Comparison of ENCODE assay signal across 18 mouse cellular contexts in genomic region chr8:61466696-61467552, GRCm38 (mm10). TPM values are rescaled to one million over a fixed set of nuclear protein-coding genes. Genes with fewer than 3 reads are reported as not detected.
A peak's percentile ranks its signal among the peaks of the same experiment; 100 is the strongest.
DNase-seq lines count a peak whose midpoint lies in the region; ATAC-seq and TF ChIP-seq lines count a peak whose summit lies in the region.
"Had no signal": no experiment of that assay in that cellular context is flagged by ENCODE, and none has a peak within 500 bp of the region (broad histone marks: within the 10 kb centered on the region; RNA-seq: fewer than 3 reads in every experiment).

No protein-coding gene starts in this region.

- H3K9ac ChIP-seq in forebrain, postnatal 0 days: no peak overlapping the region
- H3K9ac ChIP-seq in forebrain, embryonic 11.5 days (ENCODE audit: low read length): no peak overlapping the region
- H3K9ac ChIP-seq in hindbrain, embryonic 16.5 days (ENCODE audit: low read depth, low read length): no peak overlapping the region
- no peak overlapping the region for H3K9ac ChIP-seq in midbrain, postnatal 0 days (replicated peaks; ENCODE audit: low read length, poor library complexity, severe bottlenecking)
- H3K9ac ChIP-seq: heart, embryonic 13.5 days; intestine, embryonic 15.5 days; limb, embryonic 15.5 days; liver, embryonic 15.5 days had no signal

- no peaks in the 10 kb centered on the region for H3K9me3 ChIP-seq in forebrain, postnatal 0 days (ENCODE audit: low read length)
- no peaks in the 10 kb centered on the region for H3K9me3 ChIP-seq in forebrain, embryonic 11.5 days (ENCODE audit: control insufficient read depth, low read length)
- no peaks in the 10 kb centered on the region for H3K9me3 ChIP-seq in hindbrain, embryonic 16.5 days (ENCODE audit: control insufficient read depth, low read length)
- no peaks in the 10 kb centered on the region for H3K9me3 ChIP-seq in midbrain, postnatal 0 days (ENCODE audit: low read length)
- H3K9me3 ChIP-seq: embryonic facial prominence, embryonic 10.5 days; heart, embryonic 13.5 days; intestine, embryonic 15.5 days; limb, embryonic 15.5 days; liver, embryonic 15.5 days had no signal

- WGBS in forebrain, postnatal 0 days: 68% methylated on average over 15 of the region's 15 CpGs
- WGBS in forebrain, embryonic 11.5 days: 85% methylated on average over 15 of the region's 15 CpGs
- WGBS in hindbrain, embryonic 16.5 days: 69% methylated on average over 15 of the region's 15 CpGs
- 56% methylated on average over 15 of the region's 15 CpGs for WGBS in midbrain, postnatal 0 days

- H3K36me3 ChIP-seq in forebrain, postnatal 0 days (ENCODE audit: insufficient read depth): no peaks in the 10 kb centered on the region
- H3K36me3 ChIP-seq in forebrain, embryonic 11.5 days (ENCODE audit: control insufficient read depth, insufficient read depth, low read length): no peaks in the 10 kb centered on the region
- H3K36me3 ChIP-seq in hindbrain, embryonic 16.5 days (ENCODE audit: control insufficient read depth, insufficient read depth, low read length): no peaks in the 10 kb centered on the region
- H3K36me3 ChIP-seq in midbrain, postnatal 0 days (ENCODE audit: insufficient read depth, low read length): no peaks in the 10 kb centered on the region
- H3K36me3 ChIP-seq: embryonic facial prominence, embryonic 10.5 days; heart, embryonic 13.5 days; intestine, embryonic 15.5 days; limb, embryonic 15.5 days; liver, embryonic 15.5 days had no signal

- DNase-seq in forebrain, postnatal 0 days: peak; percentile 35
- DNase-seq in forebrain, embryonic 11.5 days (ENCODE audit: low spot score): no peak
- DNase-seq in MN1 (ENCODE audit: low spot score): peak; percentile 40
- peak; percentile 48 for DNase-seq in midbrain, postnatal 0 days (ENCODE audit: low spot score)
- DNase-seq in kidney, adult 8-10 months: no peak
- no peak for DNase-seq in layer of hippocampus, postnatal 10 days (ENCODE audit: low spot score in 2 of 2)
- DNase-seq: adrenal gland, postnatal 36 days; cerebellum, adult 18-20 months; gastrocnemius, postnatal 10 days; heart, adult 18-20 months; retina, postnatal 1 day; thymus, adult 2 months had no signal

- peak; percentile 62; the same call in 1 of the 2 replicates for ATAC-seq in forebrain, postnatal 0 days
- ATAC-seq in forebrain, embryonic 11.5 days (replicated peaks; ENCODE audit: low FRiP score): no peak
- peak; percentile 63 for ATAC-seq in hindbrain, embryonic 16.5 days
- peak; percentile 69 for ATAC-seq in midbrain, postnatal 0 days (ENCODE audit: low FRiP score)
- ATAC-seq: intestine, embryonic 15.5 days had no signal

- no peaks in the 10 kb centered on the region for H3K4me1 ChIP-seq in forebrain, postnatal 0 days (ENCODE audit: insufficient read depth)
- H3K4me1 ChIP-seq in forebrain, embryonic 11.5 days (replicated peaks; ENCODE audit: control insufficient read depth, insufficient read depth, low read length): no peaks in the 10 kb centered on the region
- peaks cover 4% of the 10 kb centered on the region; the same call in 1 of the 2 replicates for H3K4me1 ChIP-seq in hindbrain, embryonic 16.5 days (ENCODE audit: control insufficient read depth, insufficient read depth, low read depth, low read length)
- H3K4me1 ChIP-seq in midbrain, postnatal 0 days (ENCODE audit: insufficient read depth, low read length): peaks cover 2% of the 10 kb centered on the region; the same call in 1 of the 2 replicates
- H3K4me1 ChIP-seq: heart, embryonic 13.5 days; intestine, embryonic 15.5 days; limb, embryonic 15.5 days; liver, embryonic 15.5 days had no signal

- H3K27me3 ChIP-seq in forebrain, postnatal 0 days (ENCODE audit: insufficient read depth, low read length): no peaks in the 10 kb centered on the region
- H3K27me3 ChIP-seq in forebrain, embryonic 11.5 days (ENCODE audit: control insufficient read depth, insufficient read depth, low read length): no peaks in the 10 kb centered on the region
- no peaks in the 10 kb centered on the region for H3K27me3 ChIP-seq in hindbrain, embryonic 16.5 days (replicated peaks; ENCODE audit: control insufficient read depth, insufficient read depth, low read length)
- H3K27me3 ChIP-seq in midbrain, postnatal 0 days (ENCODE audit: insufficient read depth, low read length): no peaks in the 10 kb centered on the region
- H3K27me3 ChIP-seq: heart, embryonic 13.5 days; intestine, embryonic 15.5 days; limb, embryonic 15.5 days; liver, embryonic 15.5 days had no signal

- TF ChIP-seq CTCF in forebrain, postnatal 0 days (IDR thresholded peaks at IDR 0.05; ENCODE audit: low read depth): no peak
- TF ChIP-seq CTCF in midbrain, postnatal 0 days (IDR thresholded peaks at IDR 0.05): no peak

- H3K27ac ChIP-seq in forebrain, postnatal 0 days (ENCODE audit: low read depth, low read length): no peak overlapping the region
- no peak overlapping the region for H3K27ac ChIP-seq in forebrain, embryonic 11.5 days (ENCODE audit: low read depth, low read length)
- no peak overlapping the region for H3K27ac ChIP-seq in hindbrain, embryonic 16.5 days (ENCODE audit: low read depth, low read length)
- no peak overlapping the region for H3K27ac ChIP-seq in midbrain, postnatal 0 days (ENCODE audit: low read depth, low read length)
- H3K27ac ChIP-seq: embryonic facial prominence, embryonic 10.5 days; heart, embryonic 13.5 days; intestine, embryonic 15.5 days; limb, embryonic 15.5 days; liver, embryonic 15.5 days had no signal

- H3K4me2 ChIP-seq in forebrain, postnatal 0 days (ENCODE audit: low read depth): no peak overlapping the region
- H3K4me2 ChIP-seq in forebrain, embryonic 11.5 days (ENCODE audit: low read depth, low read length, severe bottlenecking): no peak overlapping the region
- H3K4me2 ChIP-seq in hindbrain, embryonic 16.5 days (ENCODE audit: low read length): no peak overlapping the region
- H3K4me2 ChIP-seq in midbrain, postnatal 0 days (ENCODE audit: low read depth, low read length, poor library complexity, severe bottlenecking): peak overlapping the region; percentile 5; the same call in 1 of the 2 replicates
- H3K4me2 ChIP-seq: heart, embryonic 13.5 days; intestine, embryonic 15.5 days; limb, embryonic 15.5 days; liver, embryonic 15.5 days had no signal

- no peak overlapping the region for H3K4me3 ChIP-seq in forebrain, postnatal 0 days (ENCODE audit: low read depth, low read length)
- H3K4me3 ChIP-seq in forebrain, embryonic 11.5 days (ENCODE audit: low read depth, low read length): no peak overlapping the region
- no peak overlapping the region for H3K4me3 ChIP-seq in hindbrain, embryonic 16.5 days (ENCODE audit: low read length)
- no peak overlapping the region for H3K4me3 ChIP-seq in midbrain, postnatal 0 days (ENCODE audit: low read depth, low read length)
- H3K4me3 ChIP-seq: embryonic facial prominence, embryonic 10.5 days; heart, embryonic 13.5 days; intestine, embryonic 15.5 days; limb, embryonic 15.5 days; liver, embryonic 15.5 days had no signal

RNA-seq across cellular contexts. Expression of gene Cbr4, which starts 20.6 kb away (rescaled TPM):
- 8.3 and 12.2 TPM in 2 replicates for total RNA-seq in forebrain, postnatal 0 days (2014; rRNA removed)
- polyA plus RNA-seq in forebrain, postnatal 0 days (2015; fragmentation: Nextera tagmentation; extraction: Ambion mirVana): 23.0 and 28.9 TPM in 2 replicates
- 27.9 and 31.0 TPM in 2 replicates for polyA plus RNA-seq in forebrain, embryonic 11.5 days (2014; fragmentation: Nextera tagmentation; extraction: Ambion mirVana)
- 19.7 and 21.1 TPM in 2 replicates for polyA plus RNA-seq in hindbrain, embryonic 16.5 days (2015; fragmentation: Nextera tagmentation; extraction: Ambion mirVana)
- 8.8 TPM in 2 replicates for total RNA-seq in midbrain, postnatal 0 days (2014; rRNA removed)
- 19.2 and 20.2 TPM in 2 replicates for polyA plus RNA-seq in midbrain, postnatal 0 days (2015; fragmentation: Nextera tagmentation; extraction: Ambion mirVana)
- total RNA-seq in layer of hippocampus, postnatal 10 days (2021): 10 to 100 TPM; 24.8 to 25.8 TPM

Comparison
In these comparisons a context has a peak if more than half of its experiments do, and no peak if none do; other contexts are left out.
1. DNase-seq: peak in forebrain, postnatal 0 days (single experiment), MN1 (single experiment) and midbrain, postnatal 0 days (single experiment); none in forebrain, embryonic 11.5 days (single experiment), kidney, adult 8-10 months (0 of 2) and layer of hippocampus, postnatal 10 days (0 of 2).